9 mouse cellular contexts compared by ENCODE assay signal in the genomic region with DNA sequence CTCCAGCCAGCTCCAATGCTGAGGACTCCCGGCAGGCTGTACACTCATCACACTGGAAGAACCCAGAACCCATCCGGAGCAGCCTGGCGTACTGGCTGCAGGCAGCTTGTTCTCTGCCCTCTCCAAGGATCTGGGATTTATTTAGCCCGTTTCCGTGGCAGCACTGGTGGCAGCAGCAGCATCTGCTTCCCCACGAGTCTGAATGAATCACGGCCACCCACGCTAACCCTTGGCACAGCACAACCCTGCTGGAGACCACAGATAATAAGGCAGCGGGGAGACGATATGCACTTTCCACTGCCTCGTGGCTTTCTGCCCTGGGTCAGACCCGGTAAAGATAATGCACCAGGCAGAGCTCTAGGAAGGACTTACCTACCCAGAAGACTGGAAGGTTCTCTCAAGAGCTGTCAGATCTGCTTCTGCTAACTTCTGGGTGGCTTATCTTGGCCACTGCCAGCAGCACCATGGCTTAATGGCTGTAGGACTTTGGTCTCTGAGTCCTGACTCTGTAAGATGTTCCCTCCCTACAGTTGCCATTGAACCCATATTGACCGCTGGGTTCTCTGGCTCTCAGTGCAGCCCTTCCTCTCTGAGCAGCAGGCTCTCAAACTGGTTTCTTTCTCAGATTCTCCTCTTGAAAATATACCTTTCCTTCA.
DNase-seq lines count a peak whose midpoint lies in the region; ATAC-seq and TF ChIP-seq lines count a peak whose summit lies in the region.
"Had no signal": no experiment of that assay in that cellular context is flagged by ENCODE, and none has a peak within 500 bp of the region (broad histone marks: within the 10 kb centered on the region; RNA-seq: fewer than 3 reads in every experiment).

No protein-coding gene starts in this region.

- peak; percentile 35 to 51 for DNase-seq in adrenal gland, postnatal 36 days
- DNase-seq in frontal cortex, postnatal 14 days (ENCODE audit: low spot score in 2 of 2) = peak; percentile 73 to 86
- DNase-seq in left cerebral cortex, adult 8-10 months (ENCODE audit: low spot score in 2 of 2) = peak; percentile 72 to 92
- no peak for DNase-seq in urinary bladder, postnatal 36 days (ENCODE audit: low spot score in 2 of 2)
- DNase-seq in thymus, adult 2 months = no peak
- DNase-seq in yolk sac, embryonic 10.5 days (ENCODE audit: low spot score) = no peak

- no peak overlapping the region for H3K9ac ChIP-seq in forebrain, embryonic 16.5 days (replicated peaks; ENCODE audit: low read depth, low read length)
- no peak overlapping the region for H3K9ac ChIP-seq in forebrain, embryonic 13.5 days

- no peaks in the 10 kb centered on the region for H3K27me3 ChIP-seq in forebrain, embryonic 16.5 days (replicated peaks; ENCODE audit: control insufficient read depth, insufficient read depth, low read length)
- H3K27me3 ChIP-seq in forebrain, embryonic 13.5 days = no peaks in the 10 kb centered on the region
- no peaks in the 10 kb centered on the region for H3K27me3 ChIP-seq in thymus, adult 2 months (ENCODE audit: control insufficient read depth, insufficient read depth, low read length)

- 0 out of 2 replicates have a peak, but pooled peaks cover 3% of the 10 kb centered on the region for H3K9me3 ChIP-seq in forebrain, embryonic 16.5 days (ENCODE audit: control insufficient read depth, low read length)
- peaks cover 2% of the 10 kb centered on the region; the same call in 1 of the 2 replicates for H3K9me3 ChIP-seq in forebrain, embryonic 13.5 days (replicated peaks)

- no peak overlapping the region for H3K4me2 ChIP-seq in forebrain, embryonic 16.5 days (ENCODE audit: low read length)
- no peak overlapping the region for H3K4me2 ChIP-seq in forebrain, embryonic 13.5 days

- ATAC-seq in forebrain, embryonic 16.5 days = 0 out of 2 replicates have a peak, but pooled peaks have one; percentile 31
- no peak for ATAC-seq in forebrain, embryonic 13.5 days

- no peaks in the 10 kb centered on the region for H3K36me3 ChIP-seq in forebrain, embryonic 16.5 days (ENCODE audit: control insufficient read depth, insufficient read depth)
- H3K36me3 ChIP-seq in forebrain, embryonic 13.5 days (ENCODE audit: poor library complexity, severe bottlenecking) = no peaks in the 10 kb centered on the region
- H3K36me3 ChIP-seq in thymus, adult 2 months (ENCODE audit: control insufficient read depth, insufficient read depth, low read length) = no peaks in the 10 kb centered on the region

- H3K4me3 ChIP-seq in forebrain, embryonic 16.5 days (replicated peaks; ENCODE audit: low read length) = no peak overlapping the region
- no peak overlapping the region for H3K4me3 ChIP-seq in forebrain, embryonic 13.5 days
- no peak overlapping the region for H3K4me3 ChIP-seq in thymus, adult 2 months (ENCODE audit: control insufficient read depth, insufficient read depth, low read length)

- WGBS in forebrain, embryonic 16.5 days = 44% methylated on average over 13 of the region's 13 CpGs
- 62% methylated on average over 13 of the region's 13 CpGs for WGBS in forebrain, embryonic 13.5 days
- WGBS in thymus, adult 2 months = 73% methylated on average over 13 of the region's 13 CpGs

- TF ChIP-seq POLR2A in thymus, adult 2 months (IDR thresholded peaks at IDR 0.05; ENCODE audit: control insufficient read depth, extremely low read depth, insufficient read depth, low read length, poor library complexity) = no peak

- no peak for TF ChIP-seq CTCF in thymus, adult 2 months (IDR thresholded peaks at IDR 0.05; ENCODE audit: borderline replicate concordance, control insufficient read depth, extremely low read depth, insufficient read depth, low read length, poor library complexity)

- peaks cover 4% of the 10 kb centered on the region; the same call in 1 of the 2 replicates for H3K4me1 ChIP-seq in forebrain, embryonic 16.5 days (replicated peaks; ENCODE audit: control insufficient read depth, insufficient read depth, low read length)
- H3K4me1 ChIP-seq in forebrain, embryonic 13.5 days = no peaks in the 10 kb centered on the region
- H3K4me1 ChIP-seq in thymus, adult 2 months (replicated peaks; ENCODE audit: control insufficient read depth, insufficient read depth, low read length) = no peaks in the 10 kb centered on the region

- no peak overlapping the region for H3K27ac ChIP-seq in forebrain, embryonic 16.5 days (ENCODE audit: low read length)
- no peak overlapping the region for H3K27ac ChIP-seq in forebrain, embryonic 13.5 days
- H3K27ac ChIP-seq in thymus, adult 2 months (ENCODE audit: control insufficient read depth, insufficient read depth, low read length) = no peak overlapping the region
- H3K27ac ChIP-seq: macrophage had no signal

Comparison
In these comparisons a context has a peak if more than half of its experiments do, and no peak if none do; other contexts are left out.
1. DNase-seq: peak in adrenal gland, postnatal 36 days (2 of 2), frontal cortex, postnatal 14 days (2 of 2) and left cerebral cortex, adult 8-10 months (2 of 2); none in urinary bladder, postnatal 36 days (0 of 2), thymus, adult 2 months (single experiment) and yolk sac, embryonic 10.5 days (single experiment).